Mouse (Mus musculus) MEL (cell line): ENCODE data around the gene Cops4.

ENCODE experiments used
- CTCF ChIP-seq, 3 experiments: IDR thresholded peaks in 2 of 3; conservative IDR thresholded peaks in 1 of 3; 2 replicates each; pipeline ENCODE4 v1.5.1; 2011 to 2012; ENCODE audit warnings: low read length in 3 of 3, low read depth in 2 of 3, mild to moderate bottlenecking in 2 of 3, improper control_type of control experiment in 1 of 3, inconsistent platforms in 1 of 3, mixed read lengths in 1 of 3, moderate library complexity in 1 of 3; ENCODE audit not compliant: control insufficient read depth in 1 of 3, insufficient read depth in 1 of 3, poor library complexity in 1 of 3, severe bottlenecking in 1 of 3
- ETS1 ChIP-seq: IDR thresholded peaks from 2 replicates; pipeline ENCODE4 v1.6.1; 2012; ENCODE audit warnings: low read depth, mild to moderate bottlenecking, inconsistent platforms, low read length, improper control_type of control experiment, moderate library complexity

DNA sequence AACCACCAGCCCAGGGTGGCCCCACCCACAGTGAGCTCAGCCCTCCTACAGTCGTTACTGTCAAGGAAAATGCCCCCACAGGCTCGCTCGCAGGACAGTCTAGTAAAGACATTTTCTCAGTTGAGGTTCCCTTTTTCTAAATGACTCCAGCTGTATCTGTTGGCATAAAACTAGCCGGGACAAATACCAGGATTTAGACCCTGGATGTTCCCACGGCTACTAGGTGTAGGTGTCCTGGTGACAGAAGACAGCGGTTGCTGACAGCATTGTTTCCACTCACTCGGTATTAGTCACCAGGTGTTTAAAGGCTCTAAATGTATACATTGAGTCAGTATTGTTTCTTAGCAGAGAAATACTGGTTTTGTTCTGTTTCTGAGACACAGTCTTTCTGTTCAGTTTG is 17.7 kb downstream of the Cops4 start:
- no peak for TF ChIP-seq ETS1
- TF ChIP-seq CTCF (IDR thresholded peaks at IDR 0.05 in 2 of 3, conservative IDR thresholded peaks at IDR 0.05 in 1 of 3; ENCODE audit: control insufficient read depth in 1 of 3, insufficient read depth in 1 of 3, low read depth in 2 of 3, low read length in 3 of 3, poor library complexity in 1 of 3, severe bottlenecking in 1 of 3): no peak
